Mouse (Mus musculus) gastrocnemius, postnatal 10 days (tissue): ENCODE measurements around the gene Edem2. TPM values are rescaled to one million over a fixed set of nuclear protein-coding genes. Genes with fewer than 3 reads are reported as not detected.
A peak's percentile ranks its signal among the peaks of the same experiment; 100 is the strongest.

Experiments
- DNase-seq: peaks from one replicate; pipeline ENCODE4 v3.0.0; 2021; ENCODE audit warnings: mixed read lengths
- total RNA-seq, 2 experiments: library from RNA; stranded (reverse); gene quantifications; 2 replicates each; pipeline ENCODE4 v1.2.3; 2021

Edem2 gene
- total RNA-seq, 2 experiments from 2014 or later = 7.2 to 9.0 TPM

DNA sequence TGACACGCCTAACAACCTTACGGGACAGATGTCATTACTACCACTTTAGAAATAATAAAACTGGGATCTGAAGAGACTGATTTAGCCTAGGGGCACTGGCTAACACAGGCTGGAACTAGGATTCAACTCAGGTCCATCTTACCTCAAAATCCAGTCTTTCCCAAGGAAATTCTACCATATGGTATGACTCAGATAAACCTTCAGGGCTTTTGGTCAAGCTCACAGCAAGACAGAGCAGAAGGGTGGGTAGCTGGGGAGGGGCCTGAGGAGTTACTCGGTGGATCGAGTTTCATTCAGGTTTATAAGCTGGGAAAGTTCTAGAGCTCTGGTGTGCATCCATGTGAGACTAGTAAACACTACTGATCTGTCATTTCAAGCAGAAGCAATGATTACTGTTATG lies 40.1 kb downstream of the Edem2 start:
- no peak for DNase-seq

DNA sequence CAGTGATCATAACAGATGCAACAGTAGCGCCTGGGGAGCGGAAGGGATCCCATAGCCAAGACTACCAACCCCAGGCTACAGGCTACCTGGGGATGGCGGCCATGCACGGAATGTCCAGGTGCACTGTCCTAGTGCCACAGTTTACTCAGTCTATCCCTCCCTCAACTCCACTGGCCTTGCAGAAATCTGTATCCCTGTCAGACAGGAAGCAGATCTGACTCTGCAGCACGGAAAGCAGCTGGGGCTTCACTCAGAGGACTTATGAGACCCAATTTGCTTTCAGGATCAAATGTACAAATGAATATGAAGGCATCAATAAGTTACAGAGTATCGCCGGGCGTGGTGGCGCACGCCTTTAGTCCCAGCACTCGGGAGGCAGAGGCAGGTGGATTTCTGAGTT lies 41.5 kb downstream of the Edem2 start:
- no peak for DNase-seq

DNA sequence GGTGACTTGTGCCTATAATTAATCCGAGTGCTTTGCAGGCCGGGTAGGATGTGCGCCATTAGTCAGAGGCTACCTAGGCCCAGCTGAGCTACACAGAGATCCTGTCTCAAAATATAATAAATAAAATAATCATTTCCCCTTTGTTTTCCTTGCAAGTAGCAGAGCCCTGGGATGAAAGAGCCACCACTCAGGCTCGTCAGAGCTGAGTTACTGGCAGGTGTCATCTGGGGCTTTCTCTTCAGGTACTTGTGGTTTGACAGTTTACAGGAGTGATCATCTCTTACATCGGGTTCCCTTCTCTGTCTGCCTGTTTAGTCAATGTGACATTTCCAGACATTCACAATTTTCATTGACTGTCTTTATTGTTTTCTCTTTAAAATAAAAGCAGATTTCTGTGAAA lies 42.7 kb downstream of the Edem2 start:
- no peak for DNase-seq

DNA sequence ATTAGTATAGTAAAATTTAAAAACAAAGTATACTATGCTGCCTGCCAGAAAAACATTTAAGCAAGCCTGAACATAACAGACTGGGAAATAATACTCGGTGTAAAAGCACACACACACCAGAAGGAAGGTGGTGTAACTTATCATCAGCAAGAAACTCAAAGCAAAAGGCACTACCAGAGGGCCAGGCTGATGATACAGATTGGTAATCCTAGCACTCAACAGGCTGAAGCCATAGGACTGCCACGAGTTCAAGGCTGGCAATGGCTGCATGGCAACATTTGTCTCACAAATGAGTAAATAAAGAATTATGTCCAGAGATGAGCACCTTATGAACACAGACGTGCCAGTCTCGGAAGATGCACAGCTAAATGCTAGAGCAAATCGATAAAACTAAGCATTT lies 45.5 kb downstream of the Edem2 start:
- no peak for DNase-seq

DNA sequence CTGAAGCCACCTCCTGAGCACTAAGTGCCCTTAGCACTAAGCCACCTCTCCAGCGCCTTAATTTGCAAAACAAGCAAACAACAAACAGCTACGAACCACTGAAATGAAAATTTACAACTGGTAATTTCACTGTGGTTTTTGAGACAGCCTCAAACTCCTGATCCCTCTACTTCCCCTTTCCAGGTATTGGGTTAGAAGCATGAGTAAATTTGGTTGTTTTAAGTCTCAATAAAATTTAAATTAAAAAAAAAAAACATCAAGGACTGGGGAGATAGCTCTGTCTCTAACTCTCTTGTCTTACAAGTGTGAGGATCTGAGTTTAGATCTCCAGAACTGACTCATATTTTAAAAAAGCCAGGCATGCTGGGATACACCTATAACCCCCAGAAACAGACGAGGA lies 46.1 kb downstream of the Edem2 start:
- no peak for DNase-seq

DNA sequence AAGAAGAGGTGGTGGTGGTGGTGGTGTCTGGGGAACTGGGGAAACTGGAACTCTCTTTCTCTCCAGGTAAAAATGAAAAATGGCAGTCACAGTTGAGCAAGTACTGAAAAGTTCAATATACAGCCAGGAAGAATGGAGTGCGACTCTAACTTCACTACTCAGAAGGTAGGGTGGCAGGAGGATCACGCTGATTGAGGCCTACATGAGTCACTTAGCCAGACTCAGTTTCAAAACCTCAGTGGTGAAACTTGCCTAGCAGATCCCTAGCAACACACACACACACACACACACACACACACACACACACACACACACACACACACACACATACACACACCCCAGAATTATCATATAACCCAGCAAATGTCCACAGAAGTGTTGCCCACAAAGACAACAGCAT lies 47.4 kb downstream of the Edem2 start:
- DNase-seq = no peak

DNA sequence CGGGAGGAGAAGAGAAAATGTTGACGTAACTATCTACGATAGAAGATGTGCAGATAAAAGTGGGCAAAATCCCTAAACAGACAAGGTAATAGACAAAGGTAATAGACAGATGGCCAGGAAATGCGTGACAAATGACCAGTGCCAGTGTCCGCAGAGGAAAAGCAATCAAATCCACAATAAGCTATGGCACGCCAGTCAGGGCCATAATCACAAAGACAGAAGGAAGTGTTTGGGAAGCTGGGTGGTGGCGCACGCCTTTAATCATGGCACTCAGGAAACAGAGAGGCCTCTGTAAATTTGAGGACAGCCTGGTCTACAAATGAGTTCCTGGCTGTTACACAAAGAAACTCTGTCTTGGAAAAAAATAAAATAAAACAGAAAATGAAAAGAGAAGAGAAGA lies 48.1 kb downstream of the Edem2 start:
- no peak for DNase-seq

DNA sequence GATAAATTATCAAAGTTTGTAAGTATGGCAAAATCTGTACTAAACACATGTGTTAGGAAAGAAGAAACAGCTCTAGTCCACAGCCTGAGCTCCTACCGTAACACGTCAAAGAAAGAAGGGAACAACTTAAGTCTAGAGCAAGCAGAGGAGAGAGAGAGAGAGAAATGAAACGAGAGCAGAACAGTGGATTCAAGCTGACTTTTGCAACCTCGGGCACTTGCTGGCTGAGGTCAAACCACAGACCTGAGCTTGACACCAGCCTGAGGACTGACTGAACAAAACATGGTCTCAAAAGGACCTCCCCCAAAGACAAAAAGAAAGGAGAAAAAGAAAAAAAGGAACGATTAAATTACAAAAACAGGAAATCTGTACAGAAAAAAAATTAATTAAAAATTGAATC lies 48.7 kb downstream of the Edem2 start:
- DNase-seq = no peak

DNA sequence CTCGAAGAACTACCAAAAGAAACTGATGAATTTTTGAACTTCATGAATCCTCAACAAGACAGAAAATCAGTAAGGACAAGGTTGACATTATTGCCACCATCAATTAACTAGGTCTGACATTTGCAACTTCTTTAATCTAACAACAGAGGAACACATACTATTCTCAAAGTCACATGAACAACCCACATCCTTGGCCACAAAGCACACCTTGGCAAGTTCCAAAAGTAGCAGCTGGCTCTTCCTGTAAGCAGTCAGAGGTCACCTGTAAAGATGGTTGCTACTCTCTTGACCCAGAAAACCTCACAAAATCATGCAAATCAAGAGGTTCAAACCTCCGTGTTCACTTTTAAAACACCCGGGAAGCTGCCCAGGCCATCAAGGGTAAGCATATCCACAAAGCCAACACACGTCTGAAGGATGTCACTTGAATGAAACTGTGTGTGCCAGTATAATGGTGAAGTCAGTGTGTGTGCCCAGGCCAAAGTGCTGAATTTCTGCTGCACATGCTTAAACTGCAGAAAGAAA lies 49.6 kb downstream of the Edem2 start:
- DNase-seq = no peak

DNA sequence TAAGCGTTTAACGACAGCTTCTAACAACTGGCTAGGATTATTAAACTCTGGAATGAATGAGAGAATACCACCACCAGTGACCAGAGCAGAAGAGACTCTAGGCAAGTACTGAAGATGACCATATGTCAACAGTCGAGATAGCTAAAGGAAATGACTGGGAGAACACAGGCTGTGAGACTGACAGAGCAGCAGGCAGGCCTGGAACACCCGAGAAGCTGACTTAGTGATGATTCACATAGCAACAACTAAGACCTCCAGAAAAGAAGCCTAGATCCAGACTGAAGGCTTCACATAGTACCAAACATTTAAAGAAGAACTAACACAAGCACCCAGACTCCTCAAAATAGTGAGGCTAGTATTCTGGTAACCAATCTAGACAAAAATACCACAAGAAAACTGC lies 54.2 kb downstream of the Edem2 start:
- DNase-seq = no peak

DNA sequence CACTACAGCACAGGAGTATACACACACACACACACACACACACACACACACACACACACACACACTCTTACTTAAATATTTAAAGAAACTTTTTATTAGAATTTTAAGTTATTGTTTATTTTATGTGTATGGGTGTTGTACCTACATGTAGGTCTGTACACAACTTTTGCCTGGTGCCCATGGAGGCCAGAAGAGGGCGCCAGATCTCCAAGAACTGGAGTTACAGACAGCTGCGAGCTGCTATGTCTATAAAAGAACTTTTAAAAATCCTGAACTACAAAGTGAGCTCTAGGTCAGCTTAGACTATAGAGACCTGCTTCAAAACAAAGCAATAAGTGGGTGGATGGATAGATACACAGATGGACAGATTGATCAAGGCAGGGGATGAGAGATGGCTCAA lies 55.7 kb downstream of the Edem2 start:
- peak; percentile 67 for DNase-seq

DNA sequence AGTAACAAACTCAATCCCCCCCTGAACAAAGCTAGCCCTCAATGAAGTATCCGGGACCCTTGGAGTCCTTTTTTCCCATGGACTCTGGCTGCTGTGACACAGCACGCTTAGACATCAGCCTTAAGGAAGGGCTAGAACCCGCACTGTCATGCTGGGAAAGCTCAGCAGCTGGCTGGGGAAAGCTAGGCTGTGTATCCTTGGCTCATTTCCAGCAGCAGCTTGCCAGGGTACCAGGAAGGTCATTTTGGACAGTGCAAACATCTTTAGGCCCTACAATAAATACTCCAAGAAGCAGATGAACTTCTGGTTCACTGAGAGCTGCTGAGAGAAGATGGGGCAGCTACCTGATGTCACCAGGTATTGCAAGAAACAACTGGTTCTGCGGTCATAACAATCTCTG lies 58.0 kb downstream of the Edem2 start:
- DNase-seq = no peak

DNA sequence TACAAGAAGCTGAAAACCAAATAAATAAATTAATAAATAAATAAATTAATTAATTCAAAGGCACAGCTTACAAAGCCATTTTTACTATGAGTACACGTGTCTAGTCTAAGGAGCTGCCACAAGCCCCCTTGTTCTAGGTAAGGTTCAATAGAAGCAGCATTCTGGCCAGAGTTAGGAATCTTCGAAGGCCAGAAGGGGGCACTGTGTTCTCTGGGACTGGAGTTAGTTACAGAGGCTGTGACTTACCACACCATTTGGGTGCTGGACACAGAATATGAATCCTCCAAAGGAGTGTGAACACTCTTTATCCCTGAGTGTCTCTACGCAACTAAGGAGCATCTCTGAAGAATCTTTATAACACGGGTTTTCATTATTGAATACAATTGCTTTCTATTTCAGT lies 60.8 kb downstream of the Edem2 start:
- peak; percentile 33 for DNase-seq

DNA sequence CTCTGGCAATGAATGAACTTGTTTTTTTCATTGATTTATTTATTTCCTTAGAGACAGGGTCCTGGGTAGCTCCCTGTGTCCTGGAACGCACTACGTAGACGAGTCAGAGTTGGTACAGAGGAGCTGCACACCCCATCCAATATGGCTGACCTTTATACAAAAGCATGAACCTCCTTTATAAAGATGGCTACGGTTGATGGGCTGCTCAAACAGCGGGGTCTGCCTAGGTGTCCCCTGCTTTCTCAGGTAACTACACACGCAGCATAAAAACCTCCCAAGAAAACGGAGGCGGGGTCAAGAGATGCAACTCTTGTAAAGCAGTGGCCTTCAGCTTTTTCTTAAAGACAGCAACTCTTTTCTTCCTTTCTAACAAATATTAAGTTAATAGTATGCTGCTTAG lies 61.4 kb downstream of the Edem2 start:
- no peak for DNase-seq

DNA sequence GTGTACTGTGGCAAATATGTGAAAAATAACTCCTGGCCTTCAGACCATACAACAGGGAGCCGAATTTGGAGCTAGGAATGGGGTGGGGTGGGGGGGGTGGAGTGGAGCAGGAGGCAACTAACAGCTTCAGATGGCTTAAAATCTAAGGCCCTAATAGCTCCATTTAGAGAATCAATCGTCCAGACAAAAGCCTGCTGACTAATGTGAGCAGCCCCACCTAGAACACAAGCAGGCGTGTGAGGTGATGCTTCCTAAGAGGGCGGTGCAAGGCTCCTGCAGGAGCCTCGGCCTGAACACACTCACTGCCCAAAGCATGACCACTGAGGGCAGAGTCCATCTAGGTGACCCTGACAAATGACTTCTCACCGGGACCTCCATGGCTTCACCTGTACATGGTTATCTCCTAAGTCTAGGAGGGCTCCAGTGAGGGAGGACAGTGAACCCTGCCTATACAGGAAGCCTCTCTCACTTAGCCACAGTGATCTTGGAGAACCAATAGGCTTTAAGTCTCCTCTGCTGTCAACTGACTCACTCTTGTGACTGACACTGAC lies 65.3 kb downstream of the Edem2 start:
- no peak for DNase-seq

DNA sequence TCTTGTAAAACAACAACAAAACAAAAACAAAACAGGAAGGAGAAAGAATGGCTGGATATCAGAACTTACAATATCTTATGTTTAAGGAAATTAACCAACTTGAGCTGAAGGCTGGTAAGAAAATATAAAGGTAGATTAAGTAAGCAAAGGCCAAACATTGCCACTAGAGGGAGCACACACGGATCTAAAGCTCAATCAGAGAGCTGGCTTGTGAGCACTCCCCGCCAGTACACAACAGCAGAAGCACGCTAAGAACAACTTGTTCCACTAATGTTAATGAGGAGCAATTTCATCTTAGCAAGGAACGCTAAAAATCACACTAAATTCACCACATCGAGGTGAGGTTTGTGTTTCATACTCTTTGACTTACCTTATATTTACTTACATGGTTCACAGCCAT lies 66.2 kb downstream of the Edem2 start:
- DNase-seq = peak; percentile 46

DNA sequence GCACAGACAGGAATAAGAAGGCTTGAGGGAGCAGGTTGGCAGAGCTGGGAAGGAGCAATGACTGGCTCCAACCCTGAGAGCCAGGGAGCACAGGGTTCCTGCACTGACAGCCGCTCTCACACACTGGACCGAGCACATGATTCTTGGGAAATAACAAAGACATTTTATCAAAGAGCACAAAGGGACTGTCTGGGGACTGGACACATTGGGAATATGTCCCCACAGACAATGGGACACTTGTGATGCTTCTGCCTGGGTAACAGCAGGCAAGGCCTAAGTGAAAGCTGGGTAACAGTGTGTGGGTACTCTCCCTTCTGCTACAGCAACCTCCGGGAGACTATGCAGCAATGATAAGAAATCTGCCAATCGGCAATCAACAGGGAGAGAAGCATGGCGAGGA lies 66.9 kb downstream of the Edem2 start:
- DNase-seq = no peak

DNA sequence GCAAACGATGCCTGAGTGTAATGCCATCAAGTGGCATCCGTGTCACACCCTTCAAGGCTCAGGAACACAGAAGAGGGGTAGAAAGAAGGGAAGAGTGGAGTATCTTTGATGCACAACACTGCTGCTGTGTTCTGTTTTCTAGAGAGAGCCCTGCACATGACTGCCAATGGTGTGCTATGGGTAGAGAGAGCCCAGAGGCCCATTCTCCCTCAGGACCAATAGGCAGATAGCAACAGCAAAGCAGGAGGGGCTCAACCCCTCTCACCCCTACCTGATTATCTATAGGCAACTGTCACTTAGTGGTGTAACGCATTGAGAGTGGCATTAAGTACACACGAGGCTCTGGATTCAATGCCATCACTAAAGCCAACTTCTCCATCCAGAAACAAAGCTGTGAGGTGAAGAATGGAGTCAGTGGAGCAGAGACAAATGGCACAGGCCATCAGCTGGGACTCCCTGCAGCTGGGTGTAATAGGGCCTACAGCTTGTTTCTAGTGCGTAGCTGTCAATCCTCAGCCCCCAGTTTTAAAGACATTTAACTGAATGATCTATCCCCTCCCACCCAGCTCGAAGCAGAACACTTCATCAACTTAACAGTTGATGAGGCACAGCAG lies 73.4 kb downstream of the Edem2 start:
- no peak for DNase-seq

DNA sequence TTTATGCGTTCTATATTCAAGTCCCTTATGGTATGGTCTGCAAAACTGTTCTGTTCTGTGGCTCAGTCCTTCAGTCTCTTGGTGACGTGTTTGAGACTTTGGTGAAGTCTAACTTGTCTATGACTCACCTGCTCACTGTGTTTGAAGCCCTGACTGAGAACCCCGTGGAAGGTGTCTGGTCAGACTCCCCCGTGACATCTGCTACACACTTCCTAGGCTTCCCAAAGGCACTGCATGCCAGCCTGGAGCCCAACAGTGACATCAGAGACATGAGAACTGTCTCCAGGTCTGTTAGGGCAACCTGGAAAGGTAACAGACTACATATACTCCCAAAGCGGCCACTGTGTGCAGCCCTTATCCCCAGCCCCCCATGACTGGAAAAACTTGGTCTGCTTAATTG lies 76.7 kb downstream of the Edem2 start:
- no peak for DNase-seq

Other genes with a start within 250 kb of the Edem2 start
- 10 to 100 TPM; 28.4 to 33.4 TPM for gene Acss2, start 211.5 kb downstream of the Edem2 start, total RNA-seq
- gene Ggt7, start 211.2 kb downstream of the Edem2 start, total RNA-seq = 1 to 10 TPM; 1.0 to 1.1 TPM
- 10 to 100 TPM in 1 of 2 experiments, 1 to 10 TPM in 1; 9.2 to 10.4 TPM for gene Gss, start 136.7 kb downstream of the Edem2 start, total RNA-seq
- 1 to 10 TPM; 1.3 to 2.3 TPM for gene Myh7b, start 118.3 kb downstream of the Edem2 start, total RNA-seq
- gene Trpc4ap, start 37.1 kb downstream of the Edem2 start, total RNA-seq = 10 to 100 TPM; 83.4 to 94.8 TPM
- not detected for gene Gm17581, start 6.4 kb upstream of the Edem2 start, total RNA-seq
- gene Procr, start 21.6 kb upstream of the Edem2 start, total RNA-seq = 10 to 100 TPM; 11.7 to 11.9 TPM
- gene Mmp24, start 45.9 kb upstream of the Edem2 start, total RNA-seq = under 1 TPM in 1 of 2 experiments, not detected in 1; 0.11 TPM
- gene BC029722, start 90.0 kb upstream of the Edem2 start, total RNA-seq = 10 to 100 TPM; 14.3 to 16.9 TPM
- gene Eif6, start 97.5 kb upstream of the Edem2 start, total RNA-seq = 10 to 100 TPM; 58.0 to 63.8 TPM
- not detected for gene Fam83c, start 105.4 kb upstream of the Edem2 start, total RNA-seq
- gene Uqcc1, start 200.8 kb upstream of the Edem2 start, total RNA-seq = 100 to 1,000 TPM in 1 of 2 experiments, 10 to 100 TPM in 1; 92.3 to 108 TPM
- not detected for gene Gm15557, start 211.3 kb upstream of the Edem2 start, total RNA-seq
- gene Gdf5, start 215.9 kb upstream of the Edem2 start, total RNA-seq = under 1 TPM in 1 of 2 experiments, not detected in 1; 0.14 TPM
- gene Cep250, start 227.0 kb upstream of the Edem2 start, total RNA-seq = 10 to 100 TPM in 1 of 2 experiments, 1 to 10 TPM in 1; 7.8 to 11.7 TPM